Mouse (Mus musculus): ENCODE measurements at regions not wholly inside any gene's neighbourhood (a gene's known extent, or its start where the extent isn't known, plus 50 kb on each side); places are given as distances from the start of the nearest gene placed in this dataset.

- TF ChIP-seq CTCF (IDR thresholded peaks at IDR 0.05; ENCODE audit: low read depth) = no peak
- TF ChIP-seq EP300 (IDR thresholded peaks at IDR 0.05; ENCODE audit: low read depth) = no peak
Observed at GRCm38 (mm10) chr8:101442563-101442962, 1342.9 kb downstream of the Cdh11 start.
